Mouse (Mus musculus) B cell, adult 67 days (primary cell): ENCODE results near the gene Fam161a. TPM values are rescaled to one million over a fixed set of nuclear protein-coding genes. Genes with fewer than 3 reads are reported as not detected.

Experiments
- total RNA-seq, 2 experiments: library from RNA; stranded (reverse); gene quantifications; 4 replicates each; pipeline ENCODE4 v1.2.4; 2023

Fam161a gene
- total RNA-seq = 1 to 10 TPM; 6.3 to 7.2 TPM

DNA sequence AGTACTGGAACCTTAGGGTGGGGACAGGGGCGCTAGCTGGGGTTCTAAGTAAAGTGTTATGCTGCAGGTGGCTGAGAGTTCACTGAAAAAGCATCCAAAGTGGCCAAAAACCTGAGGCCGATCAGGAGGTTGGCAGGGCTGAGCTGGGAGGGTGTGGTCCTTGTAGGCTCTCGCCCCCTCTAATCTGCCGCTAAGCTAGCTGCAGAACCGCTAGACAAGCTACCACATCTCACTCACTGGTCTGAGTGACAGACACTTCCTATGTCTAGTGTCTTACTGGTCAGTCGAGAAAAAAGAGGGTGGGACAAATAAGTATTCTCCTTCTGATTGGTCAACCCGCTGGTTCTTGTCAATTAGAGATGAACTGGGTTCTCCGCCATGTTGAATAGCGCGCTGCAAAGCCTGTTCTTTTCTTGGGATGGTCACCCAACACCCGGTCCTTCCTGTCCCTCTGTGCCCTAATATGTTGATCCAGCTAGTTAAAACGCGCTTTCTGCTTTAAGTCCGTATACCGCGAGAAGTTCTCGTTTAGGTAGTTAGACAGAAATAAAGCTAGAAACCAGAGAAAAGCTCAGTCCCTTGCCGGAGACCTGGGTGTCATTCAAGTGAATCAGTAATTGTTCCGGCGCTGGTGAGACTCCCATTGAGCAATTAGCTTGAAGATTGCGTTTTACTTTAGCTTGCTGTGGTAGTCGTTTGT, at the start of gene Fam161a:
TSS of gene Fam161a (plus strand) at position 51 of the 700 bp plus-strand sequence.

DNA sequence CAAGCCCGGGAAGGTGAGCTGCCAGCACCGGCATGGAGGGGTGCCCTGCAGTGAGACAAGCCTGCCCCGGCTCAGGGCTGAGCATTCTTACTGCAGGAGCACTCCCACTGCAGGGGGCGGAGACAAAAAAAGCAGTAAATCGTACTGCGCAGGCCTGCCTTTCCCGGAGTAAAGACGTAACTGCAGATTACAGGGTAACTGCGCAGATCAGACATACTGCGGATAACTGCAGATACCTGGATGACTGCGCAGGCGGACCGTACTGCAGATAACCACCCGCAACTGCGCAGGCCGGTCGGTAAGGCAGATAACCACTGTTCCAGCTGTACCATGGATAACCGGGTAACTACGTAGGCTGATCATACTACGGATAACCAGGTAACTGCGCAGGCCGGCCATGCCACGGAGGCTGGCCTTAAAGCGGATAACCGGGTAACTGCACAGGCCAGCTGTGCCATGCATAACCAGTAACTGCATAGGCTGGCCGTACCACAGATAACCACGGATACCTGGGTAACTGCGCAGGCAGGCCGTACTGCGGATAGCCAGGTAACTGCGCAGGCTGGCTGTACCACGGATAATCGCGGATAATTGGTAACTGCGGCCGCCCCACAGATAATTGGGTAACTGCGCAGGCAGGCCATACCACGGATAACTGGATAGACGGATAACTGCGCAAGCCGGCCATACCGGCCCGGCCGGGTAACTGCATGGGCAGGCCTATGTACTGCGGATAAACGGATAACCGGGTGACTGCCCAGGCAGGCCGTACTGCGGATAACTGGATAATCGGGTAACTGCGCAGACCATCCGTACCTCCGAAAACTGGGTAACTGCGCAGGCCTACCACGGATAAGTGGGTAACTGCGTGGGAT, 35.3 kb upstream of the Fam161a start, which contains the start of gene Zrsr1:
TSS of gene Zrsr1 (plus strand) at position 171 of the 875 bp plus-strand sequence.

DNA sequence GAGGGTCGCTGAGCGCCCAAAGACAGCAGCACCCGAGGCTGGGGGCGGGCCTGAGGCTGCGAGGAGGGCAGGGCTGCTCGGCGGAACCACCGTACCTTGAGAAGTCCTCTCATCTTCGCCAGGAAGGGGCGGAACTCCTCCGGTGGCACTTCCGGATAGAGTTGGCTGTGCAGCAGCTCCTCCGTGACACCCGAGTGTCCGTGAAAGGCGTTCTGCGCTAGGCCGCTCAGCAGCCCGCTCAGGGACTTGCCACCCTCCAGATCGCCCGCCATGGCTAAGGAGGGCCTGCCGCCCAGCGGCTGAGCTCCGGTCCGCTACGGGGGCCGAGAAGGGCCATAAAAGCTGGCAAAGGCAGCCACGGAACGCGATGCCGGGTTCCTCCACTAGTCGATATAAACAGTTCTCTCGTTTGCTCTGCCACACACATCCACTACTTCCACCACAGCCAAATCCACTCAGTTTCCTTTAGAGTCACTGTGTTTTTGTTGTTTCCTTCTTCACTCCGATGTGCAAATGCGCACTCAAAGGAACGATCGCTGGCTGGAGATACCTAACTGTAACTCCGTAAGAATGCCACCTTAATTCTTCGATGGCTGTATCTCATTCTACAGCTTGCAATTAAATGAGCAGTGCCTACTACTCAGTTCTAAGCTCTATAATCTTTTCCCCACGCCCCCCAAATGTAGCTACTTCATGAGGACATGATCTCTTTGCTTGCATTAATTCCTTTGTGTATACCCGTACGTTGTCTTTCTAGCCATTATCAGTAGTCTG, 25.2 kb upstream of the Fam161a start, which contains the start of the genes Gm28048 and Commd1:
TSS of gene Gm28048 (minus strand) at position 107 of the 774 bp plus-strand sequence.
TSS of gene Commd1 (minus strand) at position 399 of the 774 bp plus-strand sequence.

DNA sequence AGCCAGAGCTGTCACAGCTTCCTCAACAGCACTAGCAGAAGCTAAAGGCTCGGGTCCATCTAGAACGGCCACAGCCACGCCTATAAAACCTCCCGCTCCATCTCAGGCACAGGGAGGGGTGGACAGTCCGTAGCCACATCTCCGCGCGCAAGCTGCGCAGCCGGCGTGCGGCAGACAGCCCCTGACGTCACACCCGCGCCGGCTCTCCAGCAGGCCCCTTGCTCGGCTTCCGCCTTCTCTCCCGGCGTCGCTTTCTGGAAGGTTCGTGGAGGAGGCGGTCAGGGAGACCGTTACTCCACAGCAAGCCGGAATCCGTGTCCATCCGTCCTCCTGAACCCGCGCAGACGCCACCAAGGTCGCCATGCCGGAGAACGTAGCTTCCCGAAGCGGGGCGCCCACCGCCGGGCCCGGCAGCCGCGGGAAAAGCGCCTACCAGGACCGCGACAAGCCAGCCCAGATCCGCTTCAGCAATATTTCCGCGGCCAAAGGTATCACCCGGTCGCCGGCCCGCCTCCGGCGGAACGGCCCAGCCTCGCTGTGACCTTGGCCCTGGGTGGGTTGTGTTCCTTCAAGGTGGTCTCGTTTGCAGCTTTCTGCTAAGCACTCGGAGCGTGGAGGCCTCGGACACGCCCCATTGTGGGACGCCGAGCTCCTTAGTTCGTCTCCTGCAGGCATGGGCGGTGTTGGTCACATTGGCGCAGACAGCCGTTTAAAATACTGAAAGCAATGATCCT, 16.8 kb upstream of the Fam161a start, which contains the start of gene Cct4:
TSS of gene Cct4 (plus strand) at position 127 of the 734 bp plus-strand sequence.

Other genes with a start within 250 kb of the Fam161a start
- 10 to 100 TPM; 71.6 to 75.2 TPM for gene B3gnt2, start 146.6 kb upstream of the Fam161a start, total RNA-seq
- 10 to 100 TPM; 42.0 to 42.7 TPM for gene Zrsr1, start 35.5 kb upstream of the Fam161a start, total RNA-seq
- 10 to 100 TPM; 57.4 to 64.4 TPM for gene Gm28048, start 25.4 kb upstream of the Fam161a start, total RNA-seq
- 10 to 100 TPM; 42.8 to 49.6 TPM for gene Commd1, start 25.1 kb upstream of the Fam161a start, total RNA-seq
- gene Cct4, start 17.0 kb upstream of the Fam161a start, total RNA-seq = 100 to 1,000 TPM; 210 to 220 TPM
- gene Xpo1, start 248.5 kb downstream of the Fam161a start, total RNA-seq = 100 to 1,000 TPM; 117 to 128 TPM